Mouse (Mus musculus): ENCODE results near the gene Trim26.

GRCm38 (mm10) chr17:36885132-36885790 lies 48.3 kb downstream of the Trim26 start:
- no peak for TF ChIP-seq CTCF (IDR thresholded peaks at IDR 0.05; ENCODE audit: low read depth, low read length)
- no peak for TF ChIP-seq POLR2A (IDR thresholded peaks at IDR 0.05; ENCODE audit: extremely low read depth, insufficient read depth, low read length)

Measured in liver, adult 2 months (tissue).